Mouse (Mus musculus) C2C12 (cell line): ENCODE results near the gene Spa17. TPM values are rescaled to one million over a fixed set of nuclear protein-coding genes. Genes with fewer than 3 reads are reported as not detected.

Experiments used
- H3K27me3 ChIP-seq: one replicate; pipeline ENCODE4 v1.6.1; 2011; ENCODE audit not compliant: control insufficient read depth, insufficient read depth, insufficient read length
- H3K36me3 ChIP-seq: one replicate; pipeline ENCODE4 v1.6.1; 2011; ENCODE audit not compliant: control insufficient read depth, insufficient read depth
- H3K4me3 ChIP-seq: one replicate; pipeline ENCODE4 v1.5.1; 2011; ENCODE audit warnings: mild to moderate bottlenecking, control low read depth; ENCODE audit not compliant: poor library complexity, insufficient read depth, severe bottlenecking
- H3K79me2 ChIP-seq: one replicate; pipeline ENCODE4 v1.6.1; 2011; ENCODE audit not compliant: control insufficient read depth, insufficient read depth
- H3K79me3 ChIP-seq: one replicate; pipeline ENCODE4 v1.6.1; 2011; ENCODE audit warnings: low read depth, control low read depth
- H3ac ChIP-seq: one replicate; pipeline ENCODE3; 2011; ENCODE audit warnings: low read depth; ENCODE audit not compliant: control insufficient read depth, insufficient read length
- CEBPB ChIP-seq: IDR thresholded peaks from one replicate; pipeline ENCODE4 v1.6.1; 2011; ENCODE audit warnings: low read depth, mild to moderate bottlenecking, control low read depth, moderate library complexity
- CTCF ChIP-seq: IDR thresholded peaks from one replicate; pipeline ENCODE4 v1.5.1; 2011; ENCODE audit not compliant: control insufficient read depth, insufficient read depth, insufficient read length
- FOSL1 ChIP-seq: IDR thresholded peaks from one replicate; pipeline ENCODE4 v1.8.0; 2011; ENCODE audit warnings: mild to moderate bottlenecking, low read length; ENCODE audit not compliant: poor library complexity, insufficient read depth, severe bottlenecking
- MAX ChIP-seq: IDR thresholded peaks from one replicate; pipeline ENCODE4 v1.6.1; 2011; ENCODE audit warnings: mild to moderate bottlenecking, control low read depth
- MYOD1 ChIP-seq: IDR thresholded peaks from one replicate; pipeline ENCODE4 v1.6.1; 2011; ENCODE audit warnings: low read depth; ENCODE audit not compliant: control insufficient read depth, insufficient read length
- MYOG ChIP-seq: IDR thresholded peaks from one replicate; pipeline ENCODE4 v1.6.1; 2011; ENCODE audit not compliant: control insufficient read depth, insufficient read length; ENCODE audit errors: extremely low read depth
- USF1 ChIP-seq: IDR thresholded peaks from one replicate; pipeline ENCODE4 v1.6.1; 2011; ENCODE audit warnings: low read depth, mild to moderate bottlenecking, control low read depth, moderate library complexity
- polyA plus RNA-seq: library from polyadenylated mRNA; unstranded; fragments of >200 nt; fragmentation: generic; extraction: Trizol; gene quantifications from one replicate; pipeline ENCODE4 v1.2.1, GENCODE M21; 2012; ENCODE audit warnings: missing spikeins

The Spa17 gene
- polyA plus RNA-seq, 1 experiment, result 1.2 TPM

- Histone ChIP-seq H3K79me2 (no peaks in the 10 kb centered on the region), H3K27me3 (peaks cover 40% of the 10 kb centered on the region), H3ac (no peak overlapping the region), H3K4me3 (no peak overlapping the region), H3K79me3 (no peaks in the 10 kb centered on the region), H3K36me3 (no peaks in the 10 kb centered on the region)
- no peak for TF ChIP-seq MYOD1
- TF ChIP-seq FOSL1, result no peak
- TF ChIP-seq CTCF, result no peak
Observed at GRCm38 (mm10) chr9:37567892-37568604, 45.5 kb downstream of the Spa17 start.

- Histone ChIP-seq H3K79me2 (no peaks in the 10 kb centered on the region), H3K79me3 (no peaks in the 10 kb centered on the region), H3K27me3 (peaks cover 34% of the 10 kb centered on the region), H3K4me3 (no peak overlapping the region), H3K36me3 (no peaks in the 10 kb centered on the region), H3ac (no peak overlapping the region)
- TF ChIP-seq USF1 (no peak), MYOD1 (no peak), CEBPB (no peak), CTCF (no peak), FOSL1 (no peak), MAX (no peak), MYOG (no peak)
Observed at GRCm38 (mm10) chr9:37567454-37567853, 46.1 kb downstream of the Spa17 start.

GRCm38 (mm10) chr9:37567019-37567418, 46.5 kb downstream of the Spa17 start:
- Histone ChIP-seq H3K79me3 (no peaks in the 10 kb centered on the region), H3K27me3 (peaks cover 32% of the 10 kb centered on the region), H3K36me3 (no peaks in the 10 kb centered on the region), H3K4me3 (no peak overlapping the region), H3ac (no peak overlapping the region), H3K79me2 (no peaks in the 10 kb centered on the region)
- TF ChIP-seq MYOD1 (no peak), CEBPB (no peak), FOSL1 (no peak), MAX (no peak), USF1 (no peak), CTCF (no peak), MYOG (no peak)

GRCm38 (mm10) chr9:37563805-37564204, 49.7 kb downstream of the Spa17 start:
- Histone ChIP-seq H3K79me3 (no peaks in the 10 kb centered on the region), H3K79me2 (no peaks in the 10 kb centered on the region)
- no peak for TF ChIP-seq MAX
- TF ChIP-seq FOSL1, result no peak
- TF ChIP-seq MYOD1, result no peak
- no peak for TF ChIP-seq CEBPB
- TF ChIP-seq CTCF, result no peak
- no peak for TF ChIP-seq USF1
- TF ChIP-seq MYOG, result no peak

GRCm38 (mm10) chr9:37560617-37561016, 52.9 kb downstream of the Spa17 start:
- Histone ChIP-seq H3ac (no peak overlapping the region), H3K79me3 (no peaks in the 10 kb centered on the region)
- TF ChIP-seq CEBPB (no peak), USF1 (no peak), MYOG (no peak), MYOD1 (no peak), FOSL1 (no peak), MAX (no peak), CTCF (no peak)

More at GRCm38 (mm10) chr9:37563805-37564204, 49.7 kb downstream of the Spa17 start:
- Histone ChIP-seq H3ac (no peak overlapping the region), H3K4me3 (no peak overlapping the region), H3K27me3 (peaks cover 27% of the 10 kb centered on the region), H3K36me3 (no peaks in the 10 kb centered on the region)

GRCm38 (mm10) chr9:37556366-37556765, 57.2 kb downstream of the Spa17 start:
- no peaks in the 10 kb centered on the region for H3K79me3 ChIP-seq
- peaks cover 16% of the 10 kb centered on the region for H3K27me3 ChIP-seq
- no peak overlapping the region for H3K4me3 ChIP-seq
- H3K79me2 ChIP-seq, result no peaks in the 10 kb centered on the region
- H3ac ChIP-seq, result no peak overlapping the region
- H3K36me3 ChIP-seq, result no peaks in the 10 kb centered on the region
- TF ChIP-seq USF1 (peak; percentile 40), MYOD1 (no peak)

More at GRCm38 (mm10) chr9:37560617-37561016, 52.9 kb downstream of the Spa17 start:
- Histone ChIP-seq H3K36me3 (no peaks in the 10 kb centered on the region), H3K79me2 (no peaks in the 10 kb centered on the region), H3K4me3 (no peak overlapping the region), H3K27me3 (peaks cover 10% of the 10 kb centered on the region)
